Mouse (Mus musculus) erythroblast, embryonic 14.5 days (primary cell): ENCODE measurements around the gene Ulk4.

Experiments used
- GATA1 ChIP-seq: IDR thresholded peaks from 2 replicates; pipeline ENCODE4 v1.6.1; 2012; ENCODE audit warnings: low read length, inconsistent platforms, mixed read lengths
- TAL1 ChIP-seq: IDR thresholded peaks from 3 replicates; pipeline ENCODE4 v1.6.1; 2012; ENCODE audit warnings: low read length, inconsistent platforms, mixed read lengths

DNA sequence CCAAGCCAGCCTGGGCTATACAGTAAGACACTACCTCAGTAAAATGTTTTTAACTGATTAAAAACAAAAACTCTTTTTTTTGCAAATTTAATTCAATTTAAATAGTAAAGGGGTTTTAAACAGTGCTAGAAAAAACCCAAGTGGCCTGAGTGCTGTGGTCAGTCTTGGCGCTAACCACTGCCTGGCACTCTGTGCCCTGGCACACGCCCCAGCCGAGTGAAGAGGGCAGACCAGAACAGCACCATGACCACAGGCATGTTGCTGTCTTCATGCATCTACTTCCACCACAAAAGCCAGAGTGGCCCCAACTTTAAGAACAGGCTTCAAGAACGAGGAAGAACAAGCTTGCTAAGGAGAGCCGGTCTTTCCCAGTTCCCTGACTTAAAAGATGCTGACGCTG lies 29.9 kb downstream of the Ulk4 start:
- TF ChIP-seq TAL1 (no peak), GATA1 (no peak)
